Mouse (Mus musculus) adrenal gland, postnatal 4 days (tissue): Measurements from ENCODE around the gene Fam131c. TPM values are rescaled to one million over a fixed set of nuclear protein-coding genes. Genes with fewer than 3 reads are reported as not detected.

Source experiments
- DNase-seq, 2 experiments: peaks; one replicate each; pipeline ENCODE4 v3.0.0; 2021 to 2022; ENCODE audit warnings: low spot score in 2 of 2, mixed read lengths in 2 of 2
- long read RNA-seq, 2 experiments: library from polyadenylated mRNA; stranded (forward); transcript quantifications; one replicate each; pipeline ENCODE4 v2.0.0; 2021
- total RNA-seq, 2 experiments: library from RNA; stranded (reverse); gene quantifications; 2 replicates each; pipeline ENCODE4 v1.2.3; 2021

Fam131c gene
- 1 to 10 TPM; 1.9 to 3.0 TPM for total RNA-seq
- long read RNA-seq, experiment 1, transcript Fam131c-201 (7 exons, 1,433 nt) = major isoform, 10 of 13 reads
- long read RNA-seq, experiment 1, partial matches to known transcripts = 1 of 13 reads
- long read RNA-seq, experiment 1, other reads (novel, unspliced or antisense) = 2 of 13 reads
- long read RNA-seq, experiment 2, transcript Fam131c-201 (7 exons, 1,433 nt) = major isoform, 5 of 5 reads
- long read RNA-seq, experiment 2, partial matches to known transcripts = 0 of 5 reads
- long read RNA-seq, experiment 2, other reads (novel, unspliced or antisense) = 0 of 5 reads

DNA sequence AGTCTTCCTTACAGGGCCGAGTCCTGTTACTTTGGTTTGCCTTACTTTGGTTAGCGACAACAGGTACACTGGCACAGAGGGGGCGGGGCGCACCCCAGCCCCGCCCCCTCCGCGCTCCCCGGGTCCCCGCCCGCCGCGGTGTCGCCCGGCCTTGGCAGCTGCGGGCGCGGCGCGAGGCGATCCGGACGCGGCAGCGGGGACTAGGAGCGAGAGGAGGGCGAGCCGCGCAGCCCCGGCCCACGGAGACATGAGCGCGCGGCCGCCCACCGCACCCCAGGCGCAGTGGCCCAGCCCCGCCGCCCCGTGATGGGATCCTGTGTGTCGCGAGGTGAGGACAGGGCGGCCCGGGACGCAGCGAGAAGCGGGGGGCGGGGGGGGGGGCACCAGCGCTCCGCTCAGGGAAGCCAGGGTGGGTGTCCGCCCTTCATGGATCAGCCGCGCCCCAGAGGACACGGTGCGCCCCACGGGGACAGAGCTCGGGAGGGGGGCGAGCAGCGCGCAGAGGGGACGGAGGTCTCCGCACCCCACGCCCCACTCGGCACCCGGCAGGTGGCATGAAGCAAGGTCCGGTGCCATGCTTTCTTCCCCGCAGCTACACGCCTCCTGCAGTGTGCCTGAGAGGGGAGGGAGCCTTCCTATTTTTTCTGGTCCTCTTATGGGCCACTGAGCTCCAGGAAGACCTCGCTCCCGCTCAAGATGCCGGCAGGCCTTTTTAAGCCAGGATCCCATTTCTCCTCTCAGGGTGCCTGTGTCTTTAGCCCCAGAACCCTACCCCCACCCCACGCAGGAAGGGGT lies at the start of gene Fam131c:
TSS of gene Fam131c (plus strand) at position 224 of the 795 bp plus-strand sequence.
- no peak for DNase-seq

DNA sequence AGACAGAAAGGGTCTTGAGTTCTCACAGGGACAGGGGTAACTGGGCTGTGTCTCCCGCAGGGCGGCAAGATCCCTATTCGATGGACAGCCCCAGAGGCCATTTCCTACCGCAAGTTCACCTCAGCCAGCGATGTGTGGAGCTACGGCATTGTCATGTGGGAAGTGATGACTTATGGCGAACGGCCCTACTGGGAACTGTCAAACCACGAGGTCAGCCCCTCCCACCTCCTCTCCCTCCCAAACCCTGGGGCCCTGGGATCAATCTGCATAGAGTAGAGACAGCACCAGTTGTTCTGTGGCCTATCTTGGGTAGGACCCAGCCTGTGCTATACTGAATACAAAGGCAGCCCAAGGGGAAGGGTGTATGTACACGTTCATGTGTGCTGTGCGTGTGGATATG lies 45.5 kb upstream of the Fam131c start:
- DNase-seq = no peak

DNA sequence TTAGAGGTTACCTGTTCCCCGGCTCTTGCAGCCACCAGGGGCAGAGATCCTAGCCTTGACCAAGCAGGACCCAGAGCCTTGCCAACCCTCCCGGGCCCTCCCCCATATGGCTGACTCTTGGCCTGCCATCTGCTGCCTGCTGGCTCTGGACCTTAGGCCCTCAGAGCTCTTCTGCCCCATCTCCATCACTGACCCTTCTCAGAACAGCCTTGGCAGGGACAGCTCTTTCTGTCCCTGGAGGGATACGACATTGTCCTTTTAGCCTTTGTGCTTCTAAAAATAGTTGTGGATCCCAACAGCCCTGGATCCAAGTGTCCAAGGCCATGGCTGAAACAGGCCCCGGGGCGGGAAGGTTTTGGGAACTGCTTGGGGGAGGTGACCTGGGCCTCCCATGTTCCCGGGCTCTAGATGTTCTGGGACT lies 43.2 kb upstream of the Fam131c start:
- no peak for DNase-seq

DNA sequence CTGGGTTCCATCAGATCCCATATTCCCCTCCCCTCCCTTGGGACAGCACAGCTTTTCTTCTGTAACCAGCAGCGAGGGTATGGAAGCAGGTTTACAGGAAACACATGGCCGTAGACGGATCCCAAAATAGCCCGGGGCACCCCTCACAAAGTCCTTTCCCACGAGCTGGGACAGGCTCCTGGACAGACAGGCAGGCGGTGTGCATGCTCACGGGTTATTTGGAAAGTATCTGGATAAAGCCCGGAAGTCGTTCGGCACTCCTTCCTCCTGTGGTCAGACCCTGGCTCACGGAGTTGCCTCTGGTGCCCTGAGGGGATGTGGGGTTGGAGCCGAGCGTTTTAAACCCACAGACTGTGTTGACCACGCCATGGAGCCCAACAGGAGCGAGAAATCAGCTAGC lies 42.4 kb upstream of the Fam131c start:
- no peak for DNase-seq

GRCm38 (mm10) chr4:141327075-141327474 lies 40.9 kb upstream of the Fam131c start:
- no peak for DNase-seq

DNA sequence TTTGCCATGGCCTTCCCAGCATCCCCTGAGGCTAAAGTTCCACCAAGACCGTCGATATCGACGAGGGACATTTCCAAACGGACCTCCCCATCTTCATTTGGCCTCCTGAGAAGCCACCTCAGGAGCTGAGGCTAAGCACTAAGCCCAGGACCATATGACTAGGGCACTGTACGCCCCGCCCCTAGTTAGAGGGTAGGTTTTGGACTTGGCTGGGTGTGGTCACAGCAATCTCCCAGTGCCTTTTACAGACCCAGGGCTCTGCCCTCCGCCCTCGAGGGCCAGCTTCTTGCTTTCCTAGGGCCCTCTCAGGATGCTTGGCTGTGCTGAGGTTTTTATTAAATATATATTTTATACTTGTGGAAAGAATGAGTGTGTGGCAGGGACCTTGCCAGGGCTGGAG lies 39.3 kb upstream of the Fam131c start:
- no peak for DNase-seq

GRCm38 (mm10) chr4:141329968-141330367 lies 38.1 kb upstream of the Fam131c start:
- no peak for DNase-seq

GRCm38 (mm10) chr4:141331446-141331845 lies 36.6 kb upstream of the Fam131c start:
- no peak for DNase-seq

DNA sequence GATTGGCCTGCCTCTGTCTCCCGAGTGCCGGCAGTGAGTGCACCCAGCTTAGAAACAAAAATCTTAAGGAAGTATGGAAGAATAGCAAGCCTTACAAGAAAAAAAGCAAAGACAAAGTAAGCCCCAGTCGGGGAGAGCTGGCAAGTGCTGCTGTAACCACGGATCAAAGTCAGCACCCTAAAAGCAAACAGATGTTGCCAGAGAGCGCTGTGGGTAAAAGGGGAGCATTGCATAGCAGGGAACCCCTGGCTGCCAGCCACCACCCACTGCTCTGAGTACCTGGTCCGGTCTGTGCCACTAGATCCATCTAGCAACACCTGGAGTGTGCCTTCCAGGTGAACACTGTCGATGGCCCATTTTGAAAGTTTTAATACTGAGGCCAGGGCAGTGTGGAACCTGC lies 35.8 kb upstream of the Fam131c start:
- no peak for DNase-seq

GRCm38 (mm10) chr4:141334695-141335094 lies 33.3 kb upstream of the Fam131c start:
- DNase-seq = no peak

- no peak for DNase-seq
Measured at GRCm38 (mm10) chr4:141335263-141335796, 32.7 kb upstream of the Fam131c start.

- no peak for DNase-seq
Measured at GRCm38 (mm10) chr4:141336196-141336595, 31.8 kb upstream of the Fam131c start.

DNA sequence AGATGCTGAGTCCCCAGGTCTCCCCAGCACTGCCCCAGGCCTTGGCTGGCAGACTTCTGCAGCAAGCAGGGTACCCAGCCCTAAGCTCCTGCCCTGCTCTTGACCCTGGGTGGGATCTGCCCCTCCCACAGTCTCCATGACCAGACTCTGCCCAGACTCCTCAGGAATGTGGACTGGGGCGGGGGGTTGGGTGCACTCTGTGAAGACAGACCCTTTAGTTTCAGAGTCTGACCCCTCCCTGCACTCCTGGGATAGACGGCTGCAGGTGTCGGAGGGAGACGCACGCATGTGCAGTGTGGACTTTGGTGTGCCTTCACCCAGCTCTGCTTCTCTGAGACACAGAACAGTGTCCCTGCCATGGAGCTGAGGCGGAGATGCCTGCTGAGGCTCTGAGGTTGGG lies 30.0 kb upstream of the Fam131c start:
- DNase-seq = no peak

DNA sequence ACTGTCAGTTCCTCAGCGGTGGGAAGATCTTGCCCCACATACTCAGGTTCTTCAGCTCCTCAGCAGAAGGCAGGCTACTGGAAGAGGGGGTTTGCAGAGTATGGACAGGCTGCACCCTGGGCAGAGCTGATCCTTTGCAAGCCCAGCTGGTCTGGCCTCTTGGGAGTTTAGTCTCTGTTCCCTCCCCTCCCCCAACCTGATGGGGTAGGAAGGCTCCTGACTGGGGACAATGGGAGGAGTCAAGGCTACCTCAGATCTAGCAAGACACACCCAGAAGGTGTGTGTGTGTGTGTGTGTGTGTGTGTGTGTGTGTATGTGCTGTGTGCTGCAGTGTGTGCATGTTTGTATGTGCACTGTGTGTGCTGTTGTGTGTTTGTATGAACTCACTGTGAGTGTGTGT lies 29.2 kb upstream of the Fam131c start:
- no peak for DNase-seq

GRCm38 (mm10) chr4:141341477-141341876 lies 26.5 kb upstream of the Fam131c start:
- DNase-seq = no peak

DNA sequence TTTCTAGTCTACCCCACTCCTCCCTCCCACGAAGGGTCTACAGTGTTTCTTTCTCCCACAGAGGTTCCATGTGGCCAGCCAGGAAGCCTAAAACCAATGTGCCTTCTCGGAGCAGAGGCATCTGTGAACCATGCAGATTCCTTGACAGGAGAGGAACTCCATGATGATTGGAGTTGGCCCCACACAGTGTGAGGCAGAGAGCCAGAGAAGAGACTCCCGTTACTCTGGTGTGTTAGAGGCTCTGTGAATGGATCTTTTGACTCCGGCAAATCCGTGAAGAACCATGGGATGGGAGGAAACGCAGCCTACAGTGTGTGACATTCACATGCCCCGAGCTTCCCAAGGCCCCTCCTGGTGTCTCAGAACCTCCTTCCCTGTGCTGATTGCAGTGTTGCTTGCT lies 24.5 kb upstream of the Fam131c start:
- DNase-seq = no peak

GRCm38 (mm10) chr4:141345219-141345618 lies 22.8 kb upstream of the Fam131c start:
- DNase-seq = no peak

DNA sequence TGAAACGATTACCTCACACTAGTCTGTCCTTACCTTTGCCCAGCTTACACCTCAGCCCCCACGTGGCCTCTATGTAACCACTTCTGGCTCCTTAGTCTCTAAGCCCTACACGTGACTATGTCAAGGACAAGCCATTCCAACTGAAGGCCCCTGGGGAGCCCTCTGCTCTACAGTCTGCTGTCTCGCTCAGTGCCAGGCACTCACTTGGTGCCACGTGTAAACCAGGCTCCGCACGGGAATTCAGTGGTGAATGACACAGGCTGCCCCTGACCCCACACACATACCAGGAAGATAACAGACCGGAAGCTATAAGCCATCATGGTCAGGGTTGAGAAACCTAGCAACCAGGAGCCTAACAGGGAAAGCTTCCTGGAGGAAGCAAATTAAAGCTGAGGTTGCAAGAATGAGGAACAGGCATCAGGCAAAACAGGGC lies 20.6 kb upstream of the Fam131c start:
- no peak for DNase-seq

GRCm38 (mm10) chr4:141348616-141349015 lies 19.4 kb upstream of the Fam131c start:
- no peak for DNase-seq

- no peak for DNase-seq
Measured at GRCm38 (mm10) chr4:141350015-141350414, 18.0 kb upstream of the Fam131c start.

- no peak for DNase-seq
Measured at GRCm38 (mm10) chr4:141351972-141352371, 16.0 kb upstream of the Fam131c start.

DNA sequence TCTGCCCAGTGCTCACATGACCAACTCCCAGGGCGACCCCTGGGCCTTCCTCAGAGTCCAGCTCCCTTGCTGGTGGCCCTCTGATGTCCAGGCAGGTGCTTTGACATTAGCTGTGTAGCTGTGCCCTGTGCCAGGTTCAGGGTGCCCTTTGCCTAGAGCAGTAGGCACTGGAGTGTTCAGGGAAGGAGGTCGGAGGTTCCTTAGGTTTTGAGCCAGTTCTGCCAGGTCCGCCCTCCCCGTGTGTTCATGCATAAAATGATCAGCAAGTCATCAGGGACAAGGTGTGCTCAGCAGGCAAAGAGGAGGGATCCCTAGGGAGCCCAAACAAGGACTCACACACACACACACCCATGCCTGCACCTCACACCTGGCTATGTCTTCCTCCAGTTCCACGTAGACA lies 15.0 kb upstream of the Fam131c start:
- DNase-seq = no peak
